Mouse (Mus musculus) midbrain, postnatal 0 days (tissue): ENCODE data around the gene Chpf. TPM values are rescaled to one million over a fixed set of nuclear protein-coding genes. Genes with fewer than 3 reads are reported as not detected.
A peak's percentile ranks its signal among the peaks of the same experiment; 100 is the strongest.

Experiments used
- ATAC-seq: fragments of 200-750 bp; cut with Nextera tagmentation; 2 replicates; pipeline ENCODE4 v1.8.0; 2017; ENCODE audit warnings: moderate number of reproducible peaks, mild to moderate bottlenecking, moderate TSS enrichment, moderate library complexity; ENCODE audit not compliant: low FRiP score
- DNase-seq: peaks from one replicate; pipeline ENCODE4 v3.0.0-alpha.2; 2015; ENCODE audit warnings: low spot score
- H3K27ac ChIP-seq: fragments of 300-500 bp; sonication (generic); 2 replicates; pipeline ENCODE4 v1.5.1; 2014; ENCODE audit warnings: low read depth, mild to moderate bottlenecking, low read length, mixed read lengths
- H3K27me3 ChIP-seq: fragments of 300-500 bp; sonication (generic); 2 replicates; pipeline ENCODE4 v1.6.1; 2014; ENCODE audit warnings: low read length, control low read depth, mixed read lengths; ENCODE audit not compliant: insufficient read depth
- H3K36me3 ChIP-seq: fragments of 300-500 bp; sonication (generic); 2 replicates; pipeline ENCODE4 v1.6.1; 2014; ENCODE audit warnings: low read length, control low read depth, mixed read lengths; ENCODE audit not compliant: insufficient read depth
- H3K4me1 ChIP-seq: fragments of 300-500 bp; sonication (generic); 2 replicates; pipeline ENCODE4 v1.6.1; 2014; ENCODE audit warnings: mild to moderate bottlenecking, control low read depth, antibody characterized with exemption, low read length, mixed read lengths; ENCODE audit not compliant: insufficient read depth
- H3K4me2 ChIP-seq: fragments of 300-500 bp; sonication (generic); 2 replicates; pipeline ENCODE4 v1.6.1; 2014; ENCODE audit warnings: low read depth, mild to moderate bottlenecking, low read length, mixed read lengths; ENCODE audit not compliant: poor library complexity, severe bottlenecking
- H3K4me3 ChIP-seq: fragments of 300-500 bp; sonication (generic); 2 replicates; pipeline ENCODE4 v1.5.1; 2014; ENCODE audit warnings: low read depth, mild to moderate bottlenecking, low read length, moderate library complexity
- H3K9ac ChIP-seq: fragments of 300-500 bp; sonication (generic); replicated peaks from 2 replicates; pipeline ENCODE4 v1.6.1; 2014; ENCODE audit warnings: mild to moderate bottlenecking, low read length, moderate library complexity, mixed read lengths; ENCODE audit not compliant: poor library complexity, severe bottlenecking
- H3K9me3 ChIP-seq: fragments of 300-500 bp; sonication (generic); 2 replicates; pipeline ENCODE4 v1.6.1; 2016; ENCODE audit warnings: low read length, control low read depth
- CTCF ChIP-seq: IDR thresholded peaks from 2 replicates; pipeline ENCODE4 v1.5.1; 2016; ENCODE audit warnings: antibody characterized with exemption, mild to moderate bottlenecking
- WGBS: fragments of 180-500 bp; shearing (Covaris S2); extraction: QIAGEN DNeasy Blood & Tissue Kit; methylation state at CpG from one replicate; pipeline ENCODE4 v1.1.7; 2014; 5-methylcytosine and 5-hydroxymethylcytosine counted together
- polyA plus RNA-seq: library from polyadenylated mRNA; unstranded; fragments of >200 nt; fragmentation: Nextera tagmentation; extraction: Ambion mirVana; gene quantifications from 2 replicates; pipeline ENCODE4 v1.2.1, GENCODE M21; 2015
- total RNA-seq: library from RNA; depleted of rRNA; stranded (reverse); fragments of >200 nt; gene quantifications from 2 replicates; pipeline ENCODE4 v1.2.3, GENCODE M21; 2014

The Chpf gene
- total and polyA plus RNA-seq, 2 experiments from 2014 or later: 60.0 to 132 TPM

- Histone ChIP-seq H3K27ac (peak within 1 kb of the TSS; percentile 92), H3K9ac (peak within 1 kb of the TSS; percentile 93)
- under 1% methylated on average over 62 of the region's 65 CpGs for WGBS
These were observed 27.1 kb upstream of the Chpf start, which contains the start of gene Obsl1 for GRCm38 (mm10) chr1:75505956-75506831. TSS of gene Obsl1 (minus strand) at chr1:75506452.

GRCm38 (mm10) chr1:75505159-75505955, 26.2 kb upstream of the Chpf start:
- Histone ChIP-seq H3K4me1 (peaks cover 4% of the 10 kb centered on the region; the same call in 1 of the 2 replicates), H3K4me2 (peak overlapping the region; percentile 88), H3K27me3 (no peaks in the 10 kb centered on the region), H3K27ac (peak overlapping the region; percentile 92), H3K9me3 (no peaks in the 10 kb centered on the region), H3K9ac (peak overlapping the region; percentile 93), H3K4me3 (peak overlapping the region; percentile 81), H3K36me3 (peaks cover 9% of the 10 kb centered on the region; the same call in 1 of the 2 replicates)
- DNase-seq: peak; percentile 85
- peak; percentile 85 for ATAC-seq
- TF ChIP-seq CTCF: 0 out of 2 replicates have a peak, but pooled peaks have one; percentile 9
- WGBS: under 1% methylated on average over 81 of the region's 84 CpGs

More at GRCm38 (mm10) chr1:75505956-75506831, 27.1 kb upstream of the Chpf start, which contains the start of gene Obsl1:
- H3K27me3 ChIP-seq: no peaks in the 10 kb centered on the region
- peaks cover 7% of the 10 kb centered on the region; the same call in 1 of the 2 replicates for H3K36me3 ChIP-seq
- ATAC-seq (peak; percentile 56), DNase-seq (peak; percentile 75)
- no peaks in the 10 kb centered on the region for H3K9me3 ChIP-seq
- no peak for TF ChIP-seq CTCF
- H3K4me2 ChIP-seq: peak within 1 kb of the TSS; percentile 88
- H3K4me1 ChIP-seq: peaks cover 4% of the 10 kb centered on the region; the same call in 1 of the 2 replicates
- peak within 1 kb of the TSS; percentile 81 for H3K4me3 ChIP-seq

- DNase-seq: no peak
- no peaks in the 10 kb centered on the region for H3K27me3 ChIP-seq
These were observed 25.3 kb upstream of the Chpf start for GRCm38 (mm10) chr1:75504256-75505045.

GRCm38 (mm10) chr1:75503651-75503980, 24.5 kb upstream of the Chpf start:
- H3K9me3 ChIP-seq: no peaks in the 10 kb centered on the region
- 80% methylated on average over 23 of the region's 23 CpGs for WGBS
- H3K4me2 ChIP-seq: no peak overlapping the region

More at GRCm38 (mm10) chr1:75504256-75505045, 25.3 kb upstream of the Chpf start:
- H3K4me1 ChIP-seq: peaks cover 4% of the 10 kb centered on the region; the same call in 1 of the 2 replicates
- H3K27ac ChIP-seq: peak overlapping the region; percentile 92
- no peaks in the 10 kb centered on the region for H3K9me3 ChIP-seq
- H3K9ac ChIP-seq: peak overlapping the region; percentile 93
- no peak for ATAC-seq
- 64% methylated on average over 9 of the region's 9 CpGs for WGBS
- peaks cover 16% of the 10 kb centered on the region for H3K36me3 ChIP-seq
- H3K4me2 ChIP-seq: peak overlapping the region; percentile 88
- H3K4me3 ChIP-seq: peak overlapping the region; percentile 81
- no peak for TF ChIP-seq CTCF

GRCm38 (mm10) chr1:75502945-75503650, 24.0 kb upstream of the Chpf start:
- no peak for ATAC-seq
- Histone ChIP-seq H3K4me3 (no peak overlapping the region), H3K4me1 (peaks cover 4% of the 10 kb centered on the region; the same call in 1 of the 2 replicates), H3K27ac (no peak overlapping the region), H3K36me3 (peaks cover 26% of the 10 kb centered on the region), H3K4me2 (no peak overlapping the region), H3K27me3 (no peaks in the 10 kb centered on the region), H3K9ac (no peak overlapping the region), H3K9me3 (no peaks in the 10 kb centered on the region)
- TF ChIP-seq CTCF: no peak
- WGBS: 89% methylated on average over 25 of the region's 25 CpGs
- no peak for DNase-seq

More at GRCm38 (mm10) chr1:75503651-75503980, 24.5 kb upstream of the Chpf start:
- Histone ChIP-seq H3K9ac (no peak overlapping the region), H3K36me3 (peaks cover 22% of the 10 kb centered on the region), H3K27me3 (no peaks in the 10 kb centered on the region), H3K4me1 (peaks cover 4% of the 10 kb centered on the region; the same call in 1 of the 2 replicates), H3K4me3 (no peak overlapping the region), H3K27ac (no peak overlapping the region)
- DNase-seq (no peak), ATAC-seq (no peak)
- no peak for TF ChIP-seq CTCF
